Mouse (Mus musculus): ENCODE results near the gene Pigu.

Pigu gene

DNA sequence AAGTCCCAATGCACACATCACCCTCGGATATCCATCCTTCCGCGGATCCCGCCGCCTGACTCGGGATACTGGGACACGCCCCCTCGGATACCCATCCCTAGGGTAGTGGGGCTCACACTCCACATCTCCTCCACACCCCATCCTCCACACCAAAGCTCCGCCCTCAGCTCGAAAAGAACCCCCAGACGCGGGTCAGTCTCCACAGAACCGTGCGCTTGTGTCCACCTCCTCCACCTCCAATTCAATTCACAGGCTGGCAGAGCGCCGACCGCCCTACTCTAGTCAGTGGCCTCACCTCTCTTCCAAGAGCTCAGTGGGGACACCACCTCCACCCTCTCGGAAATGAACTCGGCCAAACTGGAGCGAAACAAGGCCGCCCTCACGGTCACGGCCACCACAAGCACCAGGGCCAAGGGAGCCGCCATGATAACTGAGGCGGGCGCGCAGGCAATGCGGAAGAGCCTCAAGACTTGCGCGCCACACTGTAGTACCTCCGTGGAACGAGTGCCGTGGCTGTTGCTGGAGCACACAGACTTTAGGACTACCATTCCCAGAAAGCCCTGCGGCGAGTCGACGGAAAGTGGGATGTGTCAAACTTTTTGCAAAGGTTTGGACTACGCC is at the start of gene Pigu:
Gene Pigu (minus strand): TSS at position 460 of the 621 bp plus-strand sequence.
- peak; percentile 87 for DNase-seq (ENCODE audit: extremely low read depth, insufficient read length, low spot score)

DNA sequence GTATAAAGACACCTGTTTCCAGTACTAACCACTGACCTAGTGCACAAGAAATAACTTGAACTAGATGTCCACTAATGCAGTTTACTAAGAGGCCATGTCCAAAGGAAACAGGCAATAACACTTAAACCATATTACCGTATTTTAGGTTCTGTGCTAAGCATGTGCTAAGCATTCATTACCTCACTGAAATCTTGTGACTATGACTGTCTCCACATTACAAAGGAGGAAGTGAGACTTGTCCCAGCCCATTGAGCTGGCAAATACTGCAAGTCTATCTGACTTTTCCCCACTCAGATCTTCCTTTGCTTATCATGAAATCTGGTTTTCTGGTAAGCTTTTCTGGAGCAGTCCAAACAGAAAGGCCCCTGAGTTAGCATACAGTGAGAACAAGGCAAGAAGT is 47.4 kb upstream of the Pigu start:
- DNase-seq (ENCODE audit: extremely low read depth, insufficient read length, low spot score): no peak

DNA sequence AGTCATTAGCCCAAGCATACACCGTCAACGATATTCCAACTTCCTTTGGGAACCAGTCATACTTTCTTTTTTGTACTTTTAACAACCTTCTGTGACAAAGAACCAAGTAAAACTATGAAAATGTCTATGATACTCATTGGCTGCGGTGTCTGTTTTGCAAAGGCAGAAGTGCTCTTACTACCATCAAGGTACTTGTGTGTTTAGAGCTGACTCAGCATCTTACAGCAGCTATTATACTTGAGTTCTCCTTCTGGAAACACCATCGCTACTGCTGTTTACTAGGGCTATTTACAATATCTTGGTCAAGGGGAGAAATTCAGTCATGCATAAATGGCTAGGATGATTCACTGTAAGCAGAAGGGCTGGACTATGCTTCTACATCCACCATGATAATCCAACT is 44.7 kb upstream of the Pigu start:
- no peak for DNase-seq (ENCODE audit: extremely low read depth, insufficient read length, low spot score)

DNA sequence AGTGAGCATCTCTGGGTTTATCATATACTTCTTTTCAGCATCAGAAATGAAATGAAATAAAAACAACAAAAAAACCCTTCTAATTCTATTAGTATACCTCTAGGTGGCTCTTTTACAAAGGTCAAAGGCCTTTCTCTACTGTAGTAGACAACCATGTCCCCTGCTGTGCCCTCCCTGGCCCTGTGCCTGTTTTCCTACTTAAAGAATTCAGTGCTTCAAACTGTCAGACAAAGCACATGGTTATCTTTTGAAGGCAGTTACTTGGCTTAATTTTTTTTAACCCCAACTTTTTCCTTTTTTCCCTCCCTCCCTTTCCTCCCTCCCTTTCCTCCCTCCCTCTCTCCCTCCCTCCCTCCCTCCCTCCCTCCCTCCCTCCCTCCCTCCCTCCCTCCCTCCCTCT is 43.0 kb upstream of the Pigu start:
- DNase-seq (ENCODE audit: extremely low read depth, insufficient read length, low spot score): no peak

DNA sequence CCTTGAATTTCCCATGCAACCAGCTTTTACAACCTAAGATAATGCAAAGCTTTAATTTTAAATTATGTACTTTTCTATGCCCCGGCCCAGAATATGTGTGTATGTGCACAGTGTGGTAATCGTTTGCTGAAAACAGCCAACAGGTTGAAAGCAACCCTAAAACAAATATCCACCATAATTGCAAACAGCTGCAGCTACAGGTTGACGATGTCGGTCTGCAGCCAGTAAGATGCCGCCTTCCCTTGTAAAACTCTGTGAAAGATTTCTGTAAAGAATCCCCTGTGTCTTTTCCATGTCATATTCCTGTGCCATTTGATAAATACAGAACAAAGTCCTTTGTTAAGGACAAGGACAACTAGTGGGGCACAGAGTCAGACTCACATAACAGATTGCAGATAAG is 37.4 kb upstream of the Pigu start:
- no peak for DNase-seq (ENCODE audit: extremely low read depth, insufficient read length, low spot score)

DNA sequence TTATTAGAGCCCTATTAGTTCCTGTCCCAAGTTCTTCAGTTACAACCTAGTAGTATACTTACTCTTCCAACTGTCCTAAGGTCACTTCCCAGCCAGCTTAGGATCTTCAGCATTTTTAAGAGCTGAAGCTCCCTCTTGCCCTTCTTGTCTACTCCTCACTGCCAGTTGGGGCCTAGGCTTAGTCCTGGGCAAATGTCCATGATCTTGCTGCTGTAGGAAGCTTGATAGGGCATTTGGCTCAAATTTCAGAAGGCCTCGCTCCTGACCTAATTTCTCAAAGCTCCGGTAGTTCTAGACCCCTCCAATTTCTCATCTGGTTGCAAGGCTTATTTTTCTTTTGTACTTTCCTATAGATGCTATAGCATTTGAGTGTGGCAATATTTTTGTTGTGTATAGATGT is 31.3 kb upstream of the Pigu start:
- DNase-seq (ENCODE audit: extremely low read depth, insufficient read length, low spot score): no peak

DNA sequence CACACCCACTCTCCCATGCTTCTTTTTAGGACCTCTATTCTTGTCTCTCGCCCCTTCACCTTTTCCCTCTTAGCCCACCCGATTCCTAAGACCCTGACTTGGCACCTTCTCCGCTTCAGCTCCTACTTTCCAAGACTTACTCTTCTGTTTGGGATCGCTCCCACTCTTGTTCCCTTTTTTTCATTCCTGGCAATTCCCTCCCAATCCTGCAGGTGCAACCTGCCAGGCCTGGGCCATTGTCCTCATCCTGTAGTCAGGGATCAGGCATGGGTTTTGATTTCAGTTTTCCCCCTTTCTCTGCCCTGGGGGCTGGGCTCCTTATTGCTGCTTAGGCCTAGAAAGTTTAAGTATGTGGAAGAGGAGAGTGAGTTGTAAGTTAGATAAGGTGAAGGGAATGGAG is 29.8 kb upstream of the Pigu start:
- no peak for DNase-seq (ENCODE audit: extremely low read depth, insufficient read length, low spot score)

DNA sequence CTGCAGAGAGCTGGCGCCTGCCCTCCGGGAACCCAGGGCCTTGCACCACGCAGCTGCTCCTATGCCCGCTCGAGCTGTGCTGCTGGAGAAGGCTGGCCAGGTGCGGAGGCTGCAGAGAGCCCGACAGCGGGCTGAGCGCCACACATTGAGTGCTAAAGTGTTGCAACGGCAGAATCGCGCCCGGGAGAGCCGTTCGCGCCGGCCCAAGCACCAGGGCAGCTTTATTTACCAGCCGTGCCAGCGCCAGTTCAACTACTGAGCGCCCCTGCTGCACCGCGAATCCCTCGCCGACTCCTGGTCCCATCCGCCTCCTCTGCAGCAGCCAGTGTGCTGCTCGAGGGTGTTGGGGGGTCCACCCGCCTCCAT is 29.3 kb upstream of the Pigu start:
- no peak for DNase-seq (ENCODE audit: extremely low read depth, insufficient read length, low spot score)

DNA sequence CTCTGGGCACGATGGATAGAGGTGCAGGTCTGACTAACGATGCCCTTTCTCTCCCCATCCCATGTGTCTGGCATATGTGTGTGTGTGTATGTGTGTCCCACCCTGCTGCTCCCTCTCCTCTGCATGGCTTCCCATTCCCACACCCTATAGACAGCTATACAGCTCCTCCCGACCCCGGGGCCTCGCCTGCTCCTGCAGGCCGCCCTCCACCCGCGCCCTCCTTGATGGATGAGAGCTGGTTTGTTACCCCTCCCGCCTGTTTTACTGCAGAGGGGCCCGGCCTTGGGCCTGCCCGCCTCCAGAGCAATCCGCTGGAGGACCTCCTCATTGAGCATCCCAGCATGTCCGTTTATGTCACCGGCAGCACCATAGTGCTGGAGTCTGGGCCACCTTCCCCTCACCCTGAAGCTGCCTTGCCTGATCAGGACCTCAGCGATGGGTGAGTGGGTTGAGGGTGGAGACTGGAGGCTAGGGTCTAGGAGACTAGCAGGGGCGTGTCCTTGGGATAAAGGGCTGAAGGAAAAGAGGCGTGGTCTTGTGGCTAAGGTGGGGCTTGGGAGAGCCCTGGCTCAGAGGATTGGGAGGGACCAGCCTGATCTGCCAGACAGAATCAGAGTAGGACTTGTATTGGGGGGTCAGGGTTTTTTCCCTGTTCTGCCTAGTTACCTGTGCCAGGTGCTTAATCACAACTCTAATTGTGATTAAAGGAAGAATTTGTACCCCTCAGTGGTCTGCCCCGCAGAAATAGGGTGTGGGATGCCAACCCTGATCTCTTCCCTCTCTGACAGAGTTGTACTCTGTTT is 28.7 kb upstream of the Pigu start:
- DNase-seq (ENCODE audit: extremely low read depth, insufficient read length, low spot score): no peak

DNA sequence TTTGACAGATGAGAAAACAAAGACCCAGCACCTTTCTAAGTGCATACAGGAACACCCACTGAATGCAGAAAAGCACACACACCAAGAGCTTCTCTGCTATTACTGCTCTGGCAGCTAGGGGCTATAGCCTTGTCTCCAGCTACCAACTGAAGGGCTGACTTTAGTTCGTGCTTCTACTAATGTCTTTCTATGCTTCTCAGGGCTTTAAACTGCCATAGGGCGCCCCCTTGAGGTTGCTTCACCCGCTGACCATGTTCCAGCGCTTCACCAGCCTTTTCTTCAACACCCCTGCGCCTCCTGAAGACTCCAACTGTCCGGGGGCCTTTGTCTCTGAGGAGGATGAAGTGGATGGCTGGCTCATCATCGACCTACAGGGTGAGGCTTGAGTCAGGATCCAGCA is 27.9 kb upstream of the Pigu start:
- peak; percentile 57 for DNase-seq (ENCODE audit: extremely low read depth, insufficient read length, low spot score)

DNA sequence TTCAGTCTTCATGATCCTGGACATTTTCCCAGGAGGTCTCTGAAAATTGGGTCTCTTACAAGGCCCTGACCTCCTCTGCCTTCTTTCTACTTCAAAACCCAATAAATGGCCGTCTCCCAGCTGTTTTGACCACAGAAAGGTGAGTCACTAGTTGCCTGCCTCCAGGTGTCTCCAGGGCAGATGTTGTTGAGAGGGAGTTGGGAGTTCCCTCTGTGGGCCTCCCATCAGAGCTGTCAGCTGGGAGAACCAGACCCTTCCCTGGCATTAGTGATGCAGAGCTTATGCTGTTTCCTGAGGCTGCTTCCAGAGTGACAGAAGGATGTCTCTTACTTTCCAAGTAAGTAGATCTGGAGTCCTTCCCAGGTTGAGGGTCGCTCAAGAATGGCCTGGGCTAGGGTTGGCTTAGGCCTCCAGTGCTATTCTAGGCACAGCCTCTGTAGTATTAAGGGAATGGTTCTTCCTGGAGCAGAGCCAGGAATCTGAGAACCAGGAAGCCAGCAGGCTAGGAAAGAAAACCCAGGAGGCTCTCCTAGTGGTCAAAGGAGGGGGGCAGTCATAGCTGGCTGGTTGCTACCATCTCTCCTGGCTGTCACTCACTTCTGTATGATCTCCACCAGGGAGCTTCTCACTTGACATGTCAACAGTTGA is 25.7 kb upstream of the Pigu start:
- DNase-seq (ENCODE audit: extremely low read depth, insufficient read length, low spot score): no peak

DNA sequence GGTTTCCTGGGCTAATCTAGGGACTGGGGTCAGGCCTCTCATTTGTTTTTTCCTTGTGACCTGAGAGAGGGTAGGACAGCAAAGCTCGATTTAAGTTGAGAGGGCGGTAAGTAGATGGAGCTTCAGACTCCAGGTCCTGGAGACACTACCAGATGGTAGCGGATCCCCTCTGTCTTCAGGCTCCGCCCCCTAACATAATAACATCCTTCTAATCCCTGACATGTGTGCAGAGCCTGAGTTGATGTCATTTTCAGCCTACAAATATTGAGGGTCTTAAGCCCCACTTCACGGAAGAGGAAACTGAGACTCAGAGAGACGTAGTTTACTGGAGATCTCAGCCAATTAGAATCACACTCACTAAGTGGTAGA is 25.1 kb upstream of the Pigu start:
- DNase-seq (ENCODE audit: extremely low read depth, insufficient read length, low spot score): no peak

DNA sequence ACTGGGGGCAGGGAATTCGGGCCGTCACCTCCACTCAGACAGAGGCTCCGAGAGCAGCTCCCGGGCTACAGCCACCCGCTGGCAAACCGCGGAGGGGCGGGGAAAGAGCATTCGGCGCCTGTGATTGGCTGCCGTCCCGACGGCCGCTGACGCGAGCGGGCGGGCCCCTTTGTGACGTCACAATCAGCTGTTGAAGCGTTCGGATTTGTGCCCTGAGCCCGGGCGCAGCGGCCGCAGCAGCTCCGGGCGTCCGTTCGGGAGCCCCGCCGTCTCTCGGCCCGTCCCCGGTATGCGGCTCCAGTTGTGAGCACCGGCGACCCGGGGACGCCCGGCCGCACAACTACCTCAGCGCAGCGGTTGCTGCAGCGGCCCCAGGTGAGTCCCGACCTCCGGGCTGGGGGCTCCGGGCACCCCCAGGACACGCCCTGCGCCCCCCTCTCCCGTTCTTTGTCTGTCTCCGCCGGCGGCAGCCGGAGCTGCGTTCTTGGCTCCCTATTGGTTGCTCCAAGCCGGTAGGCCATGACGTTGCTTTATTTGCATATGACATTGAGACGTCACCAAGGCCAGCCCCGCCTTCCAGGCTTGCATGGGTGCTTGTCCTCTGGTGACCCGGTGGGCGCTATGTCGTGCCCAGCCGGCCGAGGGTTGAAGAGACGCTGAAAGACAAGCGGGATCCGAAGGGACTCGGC is 24.6 kb upstream of the Pigu start:
- peak; percentile 94 for DNase-seq (ENCODE audit: extremely low read depth, insufficient read length, low spot score)

DNA sequence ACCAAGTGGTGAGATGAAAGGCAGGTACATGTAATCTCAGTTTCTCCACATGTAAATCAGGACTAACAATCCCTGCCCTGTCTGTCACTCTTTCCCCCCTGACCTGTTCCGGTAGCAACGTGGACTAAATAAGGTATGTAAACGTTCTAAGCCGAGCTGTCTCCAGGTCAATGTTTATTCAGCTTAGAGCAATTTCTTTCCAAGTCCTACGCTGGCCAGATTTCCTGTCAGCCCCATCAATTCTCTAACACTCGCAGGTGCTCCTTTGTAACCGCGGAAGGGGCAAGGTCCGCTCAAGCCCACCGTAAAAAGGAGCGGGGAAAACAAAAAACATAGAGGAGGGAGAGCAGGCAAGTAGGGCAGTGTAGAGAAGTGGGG is 23.8 kb upstream of the Pigu start:
- no peak for DNase-seq (ENCODE audit: extremely low read depth, insufficient read length, low spot score)

DNA sequence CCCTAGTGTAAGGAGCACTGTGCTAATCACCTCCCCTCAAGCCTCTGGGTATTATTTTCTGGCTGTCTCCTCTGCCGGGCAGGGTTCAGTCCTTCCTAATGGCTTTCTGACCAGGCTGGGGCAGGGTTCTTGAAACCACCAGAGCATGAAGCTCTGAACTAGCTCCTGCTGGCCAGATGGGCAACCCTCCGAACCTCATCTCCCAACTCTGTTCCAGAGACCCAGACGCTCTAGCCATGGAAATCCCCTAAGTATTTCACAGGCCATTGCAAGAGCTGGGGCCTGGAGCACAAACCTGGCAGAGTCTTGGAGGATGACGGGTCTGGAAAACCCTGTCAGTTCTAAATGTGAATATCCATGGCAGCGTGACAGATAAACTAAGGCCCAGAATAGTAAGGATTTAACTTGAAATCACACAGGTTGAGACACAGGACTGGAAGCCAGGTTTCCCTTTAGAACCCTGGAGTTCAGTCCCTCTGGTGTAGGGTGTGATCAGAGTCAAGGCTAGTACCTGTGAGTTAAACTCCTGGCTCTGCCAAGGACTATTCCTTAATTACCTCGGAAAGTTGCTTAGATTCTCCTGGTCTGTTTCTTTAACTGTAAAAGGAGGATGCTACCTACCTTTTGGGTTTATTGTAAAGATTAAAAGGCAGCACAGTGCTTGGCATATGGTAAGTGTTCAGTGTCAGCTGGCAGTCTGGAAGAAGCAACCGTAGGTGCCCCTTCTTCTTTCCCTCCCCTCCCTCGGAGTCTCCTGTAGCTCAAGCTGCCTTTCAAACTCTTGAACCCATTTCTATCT is 23.2 kb upstream of the Pigu start, which contains the start of gene Trp53inp2:
Gene Trp53inp2 (plus strand): TSS at position 799 of the 799 bp plus-strand sequence.
- DNase-seq (ENCODE audit: extremely low read depth, insufficient read length, low spot score): no peak

DNA sequence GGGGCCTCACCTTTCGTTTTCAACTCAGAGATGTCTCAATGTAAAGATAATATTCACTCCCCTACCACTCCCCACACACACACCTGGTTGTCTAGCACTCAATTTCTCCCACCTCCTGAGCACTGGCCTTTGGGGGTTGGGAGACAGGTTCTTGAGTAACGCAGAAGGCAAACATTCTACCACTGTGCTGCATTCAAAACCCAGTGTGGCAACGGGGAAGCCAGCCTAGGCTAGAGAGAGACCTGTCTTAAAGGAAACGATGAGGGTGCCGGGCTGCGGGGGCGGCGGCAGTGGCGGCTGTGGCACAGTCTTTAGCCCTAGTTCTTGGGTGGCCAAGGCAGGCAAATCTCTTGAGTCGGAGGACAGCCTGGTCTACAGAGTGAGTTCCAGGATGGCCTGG is 19.0 kb upstream of the Pigu start:
- DNase-seq (ENCODE audit: extremely low read depth, insufficient read length, low spot score): no peak

DNA sequence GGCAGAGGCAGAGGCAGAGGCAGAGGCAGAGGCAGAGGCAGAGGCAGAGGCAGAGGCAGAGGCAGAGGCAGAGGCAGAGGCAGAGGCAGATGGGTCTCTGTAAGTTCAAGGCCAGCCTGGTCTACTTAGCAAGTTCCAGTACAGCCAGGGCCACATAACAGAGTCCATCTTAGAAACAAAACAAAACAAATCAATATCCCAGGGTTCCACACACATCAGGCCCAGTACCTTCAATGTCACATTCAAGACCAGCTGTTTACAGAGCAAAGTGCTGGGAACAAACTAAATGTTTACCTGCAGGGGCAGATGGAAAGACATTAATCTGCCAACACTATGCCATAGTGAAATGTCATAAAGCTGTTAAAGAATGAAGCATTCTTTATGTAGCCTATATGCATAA is 17.3 kb upstream of the Pigu start:
- no peak for DNase-seq (ENCODE audit: extremely low read depth, insufficient read length, low spot score)

DNA sequence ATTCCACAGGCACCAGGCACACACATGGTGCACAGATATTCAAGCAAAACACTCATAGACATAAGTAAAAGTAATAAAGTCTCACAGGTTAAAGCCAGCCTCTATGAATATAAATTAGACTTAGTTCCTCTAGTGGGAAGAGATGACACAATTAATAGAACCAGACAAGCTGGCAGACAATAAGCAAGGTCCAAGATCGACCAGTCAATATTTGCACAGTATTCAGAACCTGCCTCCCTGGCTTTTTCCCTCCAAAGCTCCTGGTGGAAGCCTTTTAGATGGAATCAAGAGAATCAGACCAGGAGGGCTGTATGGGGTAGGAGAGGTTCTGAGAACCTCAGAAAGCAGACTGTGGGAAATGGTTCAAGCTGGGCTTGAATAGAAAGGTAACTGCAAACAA is 16.7 kb upstream of the Pigu start:
- no peak for DNase-seq (ENCODE audit: extremely low read depth, insufficient read length, low spot score)

DNA sequence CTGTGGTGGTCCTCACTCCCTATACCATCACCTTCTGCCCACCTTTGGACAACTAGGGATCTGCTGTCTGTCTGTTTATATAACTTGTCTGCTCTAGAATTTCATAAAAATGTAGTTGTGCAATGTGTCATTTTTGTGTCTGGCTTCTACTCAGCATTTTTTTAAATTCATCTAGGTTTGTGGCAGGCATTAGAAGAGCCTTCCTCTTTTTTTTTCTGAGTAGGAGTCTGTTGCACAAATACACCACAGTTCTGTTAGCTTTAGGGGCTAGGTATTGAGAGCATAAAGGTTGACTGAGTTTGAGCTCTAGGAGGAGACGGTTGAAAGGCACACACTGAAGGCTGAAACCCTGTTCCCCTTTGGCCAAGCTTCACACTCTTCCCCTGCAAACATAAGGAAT is 16.1 kb upstream of the Pigu start:
- DNase-seq (ENCODE audit: extremely low read depth, insufficient read length, low spot score): no peak

DNA sequence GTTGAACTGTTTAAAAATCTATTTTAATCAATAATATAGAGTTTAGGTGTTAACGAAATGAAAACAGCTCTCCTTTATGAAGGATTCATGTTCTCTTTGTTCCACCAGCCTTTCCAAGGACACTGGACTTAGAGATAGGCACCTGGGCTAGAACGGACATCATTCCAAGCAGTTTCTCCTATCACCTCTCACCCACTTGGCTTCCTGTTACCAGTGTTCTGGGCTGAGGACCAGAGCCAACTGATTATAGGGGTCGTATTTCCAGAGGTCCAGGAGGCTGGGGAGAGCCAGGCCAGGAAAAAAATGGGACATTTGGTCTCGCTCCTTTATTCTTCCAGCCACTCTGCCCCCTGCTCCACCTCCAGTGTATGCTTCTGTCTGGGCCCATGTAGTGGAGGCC is 15.2 kb upstream of the Pigu start:
- DNase-seq (ENCODE audit: extremely low read depth, insufficient read length, low spot score): no peak
